Comparison of ENCODE assay signal across 9 mouse cellular contexts in the genomic region with DNA sequence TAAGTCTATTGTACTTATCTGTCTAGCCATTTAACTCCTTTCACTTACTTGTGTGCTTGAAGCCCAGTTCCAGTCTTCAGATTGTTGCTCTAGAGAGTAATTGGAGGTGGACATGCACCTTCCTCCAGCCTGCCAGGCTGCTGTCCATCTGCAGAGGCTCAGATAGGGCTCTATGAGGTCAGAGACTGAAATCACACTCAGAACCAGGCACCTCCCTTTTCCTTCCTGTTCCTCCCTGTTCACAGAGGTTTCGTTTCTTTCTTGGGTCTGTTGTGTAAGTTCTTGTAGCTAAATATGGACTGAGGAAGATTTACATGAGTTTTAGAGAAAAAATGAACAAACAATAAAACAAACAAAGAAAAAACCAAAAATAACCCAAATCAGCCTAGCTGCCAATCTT. TPM values are rescaled to one million over a fixed set of nuclear protein-coding genes. Genes with fewer than 3 reads are reported as not detected.
A peak's percentile ranks its signal among the peaks of the same experiment; 100 is the strongest.
DNase-seq lines count a peak whose midpoint lies in the region; ATAC-seq and TF ChIP-seq lines count a peak whose summit lies in the region.
"Not testable (repeated sequence)": the region's sequence is repeated elsewhere in the genome, so short reads cannot be mapped to it uniquely, and the experiment has no call there.
"Had no signal": no experiment of that assay in that cellular context is flagged by ENCODE, and none has a peak within 500 bp of the region (broad histone marks: within the 10 kb centered on the region; RNA-seq: fewer than 3 reads in every experiment).

A gene (minus strand): TSS at position 150 of the 400 bp plus-strand sequence.

- not testable (repeated sequence) for H3K4me2 ChIP-seq in liver, embryonic 11.5 days

- not testable (repeated sequence) for H3K36me3 ChIP-seq in G1E (replicated peaks); kidney, adult 2 months (ENCODE audit: control insufficient read depth, insufficient read depth, low read length); liver, embryonic 11.5 days (ENCODE audit: control insufficient read depth, insufficient read depth, low read length)

- not testable (repeated sequence) for TF ChIP-seq CTCF in G1E (IDR thresholded peaks at IDR 0.05; ENCODE audit: low read depth, low read length); kidney, adult 2 months (conservative IDR thresholded peaks at IDR 0.05; ENCODE audit: insufficient read depth, insufficient read length, low read depth, low read length)

- H3K9me3 ChIP-seq in G1E (replicated peaks); liver, embryonic 11.5 days (ENCODE audit: control insufficient read depth, low read length): not testable (repeated sequence)

- 44% methylated on average over 1 of the region's 1 CpGs for WGBS in kidney, adult 2 months
- 38% methylated on average over 1 of the region's 1 CpGs for WGBS in liver, embryonic 11.5 days

- DNase-seq in G1E (ENCODE audit: low spot score); liver, embryonic 11.5 days (ENCODE audit: low spot score): not testable (repeated sequence)
- peak; percentile 67 to 77 for DNase-seq in heart, adult 9 months (ENCODE audit: low spot score in 2 of 2)
- peak; percentile 74 for DNase-seq in kidney, adult 2 months
- peak; percentile 33 to 52 for DNase-seq in lung, adult 18-20 months

- H3K4me1 ChIP-seq in G1E (ENCODE audit: insufficient read depth, low read depth, low read length); kidney, adult 2 months (ENCODE audit: control insufficient read depth, insufficient read depth, low read length); liver, embryonic 11.5 days (replicated peaks; ENCODE audit: control insufficient read depth, insufficient read depth, low read length): not testable (repeated sequence)

- not testable (repeated sequence) for H3K4me3 ChIP-seq in G1E (ENCODE audit: low read depth, low read length); kidney, adult 2 months (ENCODE audit: insufficient read depth, low read depth, low read length); liver, embryonic 11.5 days (ENCODE audit: low read depth, low read length)

- not testable (repeated sequence) for H3K27ac ChIP-seq in kidney, adult 2 months (ENCODE audit: insufficient read depth, low read depth, low read length); liver, embryonic 11.5 days (ENCODE audit: low read depth, low read length)

- H3K9ac ChIP-seq in liver, embryonic 11.5 days (ENCODE audit: low read depth, low read length), result not testable (repeated sequence)

- peak; percentile 70 for ATAC-seq in G1E (ENCODE audit: extremely low read depth, insufficient number of reproducible peaks, low FRiP score, poor library complexity, severe bottlenecking)
- peak; percentile 66 for ATAC-seq in erythroblast, adult 5-6 weeks (replicated peaks; ENCODE audit: low FRiP score, poor library complexity, severe bottlenecking)
- ATAC-seq in liver, embryonic 11.5 days (replicated peaks; ENCODE audit: low FRiP score), result peak; percentile 57; the same call in 1 of the 2 replicates
- ATAC-seq in megakaryocyte progenitor cell, adult 5-6 weeks (replicated peaks; ENCODE audit: poor library complexity), result peak; percentile 92

- not testable (repeated sequence) for TF ChIP-seq POLR2A in kidney, adult 2 months (IDR thresholded peaks at IDR 0.05; ENCODE audit: low read depth, low read length)

- H3K27me3 ChIP-seq in G1E (ENCODE audit: insufficient read depth, low read length); kidney, adult 2 months (replicated peaks; ENCODE audit: control insufficient read depth, insufficient read depth, low read length); liver, embryonic 11.5 days (replicated peaks; ENCODE audit: control insufficient read depth, insufficient read depth, low read length): not testable (repeated sequence)

RNA-seq across cellular contexts. Expression of the gene that starts here (rescaled TPM):
- total RNA-seq in G1E (2014; fragmentation: Nextera tagmentation) (0.23 TPM in 1 of 2 replicates, not detected in the other), G1E (2017) (not detected in 2 replicates)
- not detected in 2 replicates for polyA plus RNA-seq in G1E (2012)
- total RNA-seq in erythroblast, adult 5-6 weeks (2015; ENCODE audit: low replicate concordance), result 37.4 and 62.3 TPM in 2 replicates
- total RNA-seq in erythroblast, adult 5-6 weeks (2017; ENCODE audit: low replicate concordance), result 60.7 and 80.4 TPM in 2 replicates
- 0.68 and 1.3 TPM in 2 replicates for polyA plus RNA-seq in kidney, adult 2 months (2012; rRNA removed)
- 0.29 and 0.40 TPM in 2 replicates for polyA plus RNA-seq in liver, embryonic 11.5 days (2014; fragmentation: Nextera tagmentation; extraction: Ambion mirVana)
- total RNA-seq in megakaryocyte progenitor cell, adult 5-6 weeks (2015), result 17.0 and 19.5 TPM in 2 replicates
- 30.7 and 44.4 TPM in 2 replicates for total RNA-seq in megakaryocyte progenitor cell, adult 5-6 weeks (2017)
- total RNA-seq: MEL had no signal
- polyA plus RNA-seq: limb, embryonic 15.5 days had no signal

Comparison
In these comparisons a context has a peak if more than half of its experiments do, and no peak if none do; other contexts are left out.
1. RNA of the gene that starts here (total RNA-seq): 37.4 to 80.4 TPM in erythroblast, adult 5-6 weeks and 17.0 to 44.4 TPM in megakaryocyte progenitor cell, adult 5-6 weeks; 0.23 TPM in G1E; every median in the first group is over 10 times any median in the second.
2. Peak in ATAC-seq in G1E; RNA of the gene not detected or under 1 TPM.
3. Peak in ATAC-seq in liver, embryonic 11.5 days; RNA of the gene not detected or under 1 TPM.
4. Peak in every context shown above with its lines, with median percentiles within 50 percentile points of each other: ATAC-seq.